Mouse (Mus musculus): ENCODE measurements around the gene Bbs5.

GRCm38 (mm10) chr2:69700446-69700845 is 53.5 kb downstream of the Bbs5 start:
- TF ChIP-seq CTCF (IDR thresholded peaks at IDR 0.05; ENCODE audit: control insufficient read depth, insufficient read depth, insufficient replicate concordance, low read depth, low read length) (no peak), POLR2A (IDR thresholded peaks at IDR 0.05; ENCODE audit: control insufficient read depth, low read depth, low read length) (no peak)

Data from testis, adult 2 months (tissue).